Mouse (Mus musculus) large intestine, adult 2 months (tissue): ENCODE results near the gene Olfr849. TPM values are rescaled to one million over a fixed set of nuclear protein-coding genes. Genes with fewer than 3 reads are reported as not detected.

Experiments
- DNase-seq: peaks from one replicate; pipeline ENCODE4 v3.0.0-alpha.2; 2012; ENCODE audit warnings: low read depth, low spot score
- WGBS: fragments of 180-500 bp; shearing (Covaris S2); methylation state at CpG from one replicate; pipeline ENCODE4 v1.1.7; 2018; 5-methylcytosine and 5-hydroxymethylcytosine counted together
- polyA plus RNA-seq: library from polyadenylated mRNA; depleted of rRNA; stranded (reverse); fragments of >200 nt; gene quantifications from 2 replicates; pipeline ENCODE4 v1.2.3, GENCODE M21; 2012; rRNA removed

Gene Olfr849
- polyA plus RNA-seq = not detected in 2 replicates

DNA sequence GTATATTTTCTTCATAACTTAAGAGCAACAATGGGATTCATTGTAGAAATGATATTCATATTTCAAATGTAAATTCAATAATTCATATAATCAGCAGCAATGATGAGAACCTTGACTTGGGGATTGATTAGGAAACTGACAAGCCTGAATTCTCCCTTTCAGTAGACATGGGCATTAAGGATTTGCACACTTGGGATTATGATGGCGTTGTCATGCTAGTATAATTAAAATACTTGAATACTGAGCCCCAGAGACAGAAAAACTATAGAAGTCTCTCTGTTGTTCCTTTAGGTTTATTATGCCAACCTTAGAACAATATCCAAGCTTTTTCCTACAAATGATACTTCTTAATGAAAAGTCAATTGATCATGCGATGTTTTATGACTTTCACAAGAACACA is at the start of gene Olfr849:
Olfr849 (plus strand) TSS at position 301 of the 400 bp plus-strand sequence.
- 74% methylated on average over 2 of the region's 2 CpGs for WGBS

DNA sequence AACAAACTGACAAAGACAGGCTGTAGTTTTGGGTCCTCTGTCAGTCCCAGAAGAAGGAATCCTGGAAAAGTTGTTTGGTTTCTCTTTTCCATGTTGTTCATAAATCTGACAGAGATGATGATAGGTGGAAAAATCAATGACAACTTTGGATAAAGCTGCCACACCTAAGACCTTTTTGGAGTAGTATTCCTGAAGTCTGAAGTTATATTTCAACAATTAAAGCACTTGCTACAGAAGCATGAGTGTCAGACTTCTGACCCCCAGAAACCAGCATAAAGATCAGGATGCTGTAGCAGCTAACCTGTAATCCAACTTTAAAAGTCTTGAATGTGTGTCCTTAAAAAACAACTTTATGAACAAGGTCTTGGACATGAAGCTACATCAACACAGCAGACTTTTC is 38.1 kb downstream of the Olfr849 start, which contains the start of gene Olfr850:
Olfr850 (minus strand) TSS at position 101 of the 400 bp plus-strand sequence.
- DNase-seq = no peak

More for the DNA sequence above, at the start of gene Olfr849:
- DNase-seq = no peak

DNA sequence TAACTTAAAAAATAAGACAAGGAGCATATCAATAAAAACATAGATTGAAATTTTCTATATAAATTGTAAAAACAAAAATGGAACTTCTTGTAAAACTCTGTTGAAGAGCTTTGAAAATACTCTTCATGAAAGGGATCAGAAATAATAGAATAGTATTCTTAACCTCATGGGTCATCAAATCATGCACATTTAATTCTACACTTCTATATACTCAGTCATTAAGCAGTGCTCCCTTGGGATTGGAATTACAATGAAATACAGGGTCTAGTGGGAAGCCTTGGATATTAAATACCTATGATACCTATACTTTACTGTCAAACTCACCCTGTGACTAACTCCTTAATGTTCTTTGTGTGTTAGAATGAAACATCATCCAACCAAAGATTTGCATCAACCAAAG is 52.9 kb downstream of the Olfr849 start, which contains the start of gene Olfr851:
Olfr851 (plus strand) TSS at position 301 of the 400 bp plus-strand sequence.
- DNase-seq = no peak

Other genes with a start within 250 kb of the Olfr849 start
- not detected in 2 replicates for gene Olfr843, start 188.3 kb upstream of the Olfr849 start, polyA plus RNA-seq
- gene Olfr844, start 123.9 kb upstream of the Olfr849 start, polyA plus RNA-seq = not detected in 2 replicates
- gene Olfr845, start 103.8 kb upstream of the Olfr849 start, polyA plus RNA-seq = not detected in 2 replicates
- not detected in 2 replicates for gene Olfr846, start 76.3 kb upstream of the Olfr849 start, polyA plus RNA-seq
- not detected in 2 replicates for gene Olfr847, start 61.6 kb upstream of the Olfr849 start, polyA plus RNA-seq
- gene Olfr850, start 38.0 kb downstream of the Olfr849 start, polyA plus RNA-seq = not detected in 2 replicates
- gene Olfr851, start 53.0 kb downstream of the Olfr849 start, polyA plus RNA-seq = not detected in 2 replicates
- not detected in 2 replicates for gene Olfr853, start 100.8 kb downstream of the Olfr849 start, polyA plus RNA-seq
- gene Olfr854, start 127.1 kb downstream of the Olfr849 start, polyA plus RNA-seq = not detected in 2 replicates
- gene Olfr855, start 142.4 kb downstream of the Olfr849 start, polyA plus RNA-seq = not detected in 2 replicates
- 4.3 and 6.3 TPM in 2 replicates for gene Zfp317, start 181.8 kb downstream of the Olfr849 start, polyA plus RNA-seq